Mouse (Mus musculus) layer of hippocampus, adult 9-10 months (tissue): Measurements from ENCODE around the gene Mgme1.

Experiments used
- DNase-seq: peaks from one replicate; pipeline ENCODE4 v3.0.0; 2022; ENCODE audit warnings: low spot score

The Mgme1 gene

GRCm38 (mm10) chr2:144270507-144271420 is at the start of gene Mgme1, which contains the start of gene Snx5:
Gene Mgme1, plus strand, starts transcription at chr2:144270663.
Gene Snx5, minus strand, starts transcription at chr2:144270906.
- DNase-seq = peak; percentile 90

DNA sequence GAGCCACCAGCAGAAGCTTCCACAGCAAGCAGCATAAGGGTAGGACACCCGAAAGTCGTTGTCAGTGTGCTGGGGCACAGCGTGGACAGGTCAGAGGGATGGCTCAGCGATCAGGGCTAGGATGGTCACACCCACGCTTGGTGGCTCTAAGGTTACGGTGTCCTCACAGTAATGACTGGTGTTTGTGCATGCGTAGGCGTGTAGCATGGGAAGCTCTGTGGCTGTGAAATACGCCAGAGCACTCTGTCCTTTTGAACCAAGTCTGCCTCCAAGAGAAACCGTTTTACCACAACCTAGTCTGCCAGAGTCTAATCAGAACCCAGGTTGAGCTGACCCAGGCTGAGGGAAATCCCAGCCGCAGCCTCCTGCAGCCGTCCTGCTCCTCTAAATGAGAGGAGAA is 46.1 kb upstream of the Mgme1 start:
- DNase-seq = no peak

- no peak for DNase-seq
These were observed 43.4 kb upstream of the Mgme1 start for GRCm38 (mm10) chr2:144226906-144227586.

DNA sequence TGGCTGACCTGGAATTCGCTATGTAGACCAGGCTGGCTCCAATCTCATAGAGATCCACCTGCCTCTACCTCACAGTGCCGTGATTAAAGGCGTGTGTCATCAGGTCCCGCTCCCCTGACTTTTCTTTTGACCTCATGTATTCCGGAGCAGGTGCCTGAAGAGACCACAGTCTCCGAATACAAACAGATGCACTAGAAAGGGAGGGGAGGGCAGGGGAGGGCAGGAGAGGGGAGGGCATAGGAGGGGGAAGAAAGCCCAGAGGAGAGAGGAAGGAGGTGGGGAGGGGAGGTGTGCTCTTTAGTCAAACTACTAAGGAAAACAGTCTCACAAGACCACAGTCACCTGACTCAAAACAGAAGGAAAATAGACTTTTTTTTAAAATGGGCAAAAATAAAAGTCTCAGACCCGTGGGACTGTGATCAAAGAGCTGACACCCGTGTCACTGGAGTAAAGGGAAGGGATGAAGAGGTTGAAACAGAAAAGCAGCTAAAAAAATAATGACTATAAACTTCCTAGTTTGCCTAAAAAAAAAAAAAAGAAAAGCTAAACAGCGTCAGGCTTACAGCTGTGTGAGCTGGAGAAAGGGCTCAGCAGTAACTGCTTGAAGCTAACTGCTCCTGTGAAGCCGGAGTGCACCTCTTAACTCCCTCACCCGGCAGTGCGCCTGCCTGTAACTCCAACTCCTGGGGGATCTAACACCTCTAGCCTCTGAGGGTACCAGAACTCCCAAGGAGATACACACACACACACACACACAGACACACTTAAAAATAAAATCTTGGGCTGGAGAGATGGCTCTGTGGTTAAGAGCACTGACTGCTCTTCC is 41.7 kb upstream of the Mgme1 start:
- DNase-seq = no peak

- DNase-seq = no peak
These were observed 40.8 kb upstream of the Mgme1 start for GRCm38 (mm10) chr2:144229647-144230046.

DNA sequence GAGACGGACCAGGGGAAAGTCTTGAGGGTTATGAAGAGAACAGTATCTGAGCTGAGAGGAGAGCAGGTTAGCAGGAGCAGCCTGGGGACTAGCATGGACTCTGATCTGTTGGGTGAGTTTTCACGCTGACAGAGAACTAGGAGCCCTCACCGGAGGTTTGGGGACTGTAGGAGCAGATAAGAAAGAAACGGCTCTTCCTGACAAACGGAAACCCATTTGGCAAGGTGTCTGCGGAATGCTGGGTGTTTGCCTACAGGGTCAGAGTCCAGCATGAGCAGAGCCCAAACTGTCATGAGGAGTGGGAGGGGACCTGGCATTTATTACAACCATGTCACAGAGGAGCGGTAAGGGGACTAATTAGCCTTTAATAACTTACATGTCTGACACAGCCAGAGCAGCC is 40.0 kb upstream of the Mgme1 start:
- no peak for DNase-seq

GRCm38 (mm10) chr2:144231115-144231514 is 39.3 kb upstream of the Mgme1 start:
- DNase-seq = no peak

DNA sequence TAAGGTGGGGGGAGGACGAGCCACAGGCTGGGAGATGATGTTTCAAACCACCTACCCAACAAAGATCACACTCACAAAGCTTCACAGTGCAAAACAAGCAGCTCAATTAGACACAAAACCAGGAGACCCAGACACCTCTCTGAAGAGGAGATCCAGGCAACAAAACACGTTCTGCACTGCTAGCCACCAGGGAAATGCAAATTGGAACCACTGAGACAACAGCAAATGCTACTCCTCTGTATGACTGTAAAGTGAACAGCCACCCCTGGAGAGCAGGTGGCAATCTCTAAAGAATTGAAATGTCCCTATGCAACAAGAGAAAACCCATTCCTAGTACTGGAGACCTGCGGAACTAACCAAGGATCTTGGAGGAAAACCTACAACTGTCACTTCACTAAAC is 36.9 kb upstream of the Mgme1 start:
- DNase-seq = no peak

DNA sequence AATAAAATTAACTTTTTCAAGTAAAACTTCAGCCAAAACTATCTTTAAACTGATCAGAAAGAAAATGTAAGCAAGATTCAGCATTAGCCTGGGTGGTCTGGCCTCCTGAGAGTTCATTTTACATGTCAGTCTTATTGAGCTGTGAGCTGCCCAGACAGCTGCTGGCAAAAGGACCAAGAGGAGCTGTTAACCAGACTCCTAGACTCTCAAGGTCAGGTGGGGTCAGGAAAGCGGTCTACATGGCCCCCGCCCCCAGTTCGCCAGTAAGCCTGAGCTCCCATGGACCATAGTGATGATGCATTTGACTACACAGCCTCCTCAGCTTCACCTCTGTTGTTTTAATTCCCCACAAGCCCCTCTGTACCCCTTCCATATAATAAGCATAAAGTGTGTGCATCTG is 34.7 kb upstream of the Mgme1 start:
- DNase-seq = no peak

- DNase-seq = no peak
These were observed 33.5 kb upstream of the Mgme1 start for GRCm38 (mm10) chr2:144236791-144237584.

- no peak for DNase-seq
These were observed 32.1 kb upstream of the Mgme1 start for GRCm38 (mm10) chr2:144238341-144238740.

DNA sequence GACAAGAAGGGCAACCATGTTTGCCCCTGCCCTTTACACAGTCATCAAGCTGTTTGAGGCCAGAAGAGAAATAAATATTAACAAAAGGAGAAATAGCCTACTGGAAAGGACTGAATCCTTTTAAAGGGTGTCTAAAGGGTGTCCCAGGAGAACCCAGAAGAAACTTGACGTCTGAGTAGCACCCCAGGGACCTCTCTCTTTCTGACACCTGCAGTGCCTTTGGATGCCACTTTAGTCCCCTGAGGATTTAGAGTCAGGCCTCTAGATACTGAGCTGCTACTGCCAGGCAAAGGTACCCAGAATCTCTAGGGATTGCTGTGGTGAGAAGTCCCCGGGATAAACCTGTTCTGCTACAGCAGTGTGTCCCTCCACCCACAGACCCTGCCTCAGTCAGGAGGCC is 31.1 kb upstream of the Mgme1 start:
- DNase-seq = no peak

DNA sequence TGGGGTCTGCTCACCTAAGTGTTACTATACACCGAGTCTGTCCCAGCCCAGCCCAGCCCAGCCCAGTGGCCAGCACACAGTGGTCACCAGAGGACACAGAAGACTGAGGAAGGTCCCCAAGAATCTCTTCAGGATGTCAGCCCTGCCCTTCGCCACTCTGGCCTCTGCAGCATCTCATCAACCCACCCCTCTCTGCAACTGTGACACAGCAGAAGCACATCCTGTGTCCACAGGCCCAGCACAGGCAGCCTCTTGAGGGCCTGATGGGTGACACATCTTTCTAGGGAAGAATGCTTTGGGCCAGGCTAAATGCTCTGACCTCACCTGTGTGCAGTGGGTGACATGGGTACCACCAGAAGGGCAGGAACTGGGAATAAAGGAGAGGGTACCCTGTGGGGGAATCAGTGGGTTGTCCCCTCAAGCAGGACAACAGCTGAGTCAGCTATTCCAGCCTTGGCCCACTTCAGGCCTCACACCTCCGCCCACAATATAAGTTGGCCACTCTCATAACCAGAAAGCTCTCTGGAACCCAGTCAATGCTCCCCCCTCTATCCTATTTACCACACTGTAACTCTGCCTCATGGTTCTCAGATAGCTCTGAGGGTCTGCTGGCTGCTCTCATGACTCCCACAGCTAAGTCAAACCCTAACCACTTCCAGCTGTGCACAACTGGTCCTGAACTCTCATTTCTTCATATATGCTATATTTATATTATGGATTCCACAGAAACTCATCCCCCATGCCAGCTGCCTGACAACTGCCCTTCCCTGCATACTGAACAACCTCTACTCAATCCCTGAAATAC is 30.2 kb upstream of the Mgme1 start:
- DNase-seq = no peak

DNA sequence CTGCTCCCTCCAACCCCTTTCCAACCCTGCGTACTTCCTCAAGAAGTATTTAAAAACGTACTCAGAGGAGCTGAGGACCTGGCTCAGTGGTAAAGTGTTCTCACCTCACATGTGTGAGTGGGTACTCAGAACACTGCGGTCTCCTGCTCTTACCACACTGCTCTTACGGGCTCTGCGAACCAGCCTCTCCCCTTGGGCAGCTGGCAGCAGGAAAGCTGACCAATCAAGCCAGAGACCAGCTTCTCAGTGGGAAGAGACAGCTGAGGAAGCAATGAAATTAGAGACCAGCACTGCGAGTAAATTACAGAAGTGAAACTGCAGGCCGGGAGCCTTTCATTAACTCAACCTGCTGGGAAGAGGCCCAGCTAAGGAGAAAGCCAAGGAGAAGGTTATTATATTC is 25.0 kb upstream of the Mgme1 start:
- DNase-seq = no peak

- no peak for DNase-seq
These were observed 24.2 kb upstream of the Mgme1 start for GRCm38 (mm10) chr2:144246270-144246669.

DNA sequence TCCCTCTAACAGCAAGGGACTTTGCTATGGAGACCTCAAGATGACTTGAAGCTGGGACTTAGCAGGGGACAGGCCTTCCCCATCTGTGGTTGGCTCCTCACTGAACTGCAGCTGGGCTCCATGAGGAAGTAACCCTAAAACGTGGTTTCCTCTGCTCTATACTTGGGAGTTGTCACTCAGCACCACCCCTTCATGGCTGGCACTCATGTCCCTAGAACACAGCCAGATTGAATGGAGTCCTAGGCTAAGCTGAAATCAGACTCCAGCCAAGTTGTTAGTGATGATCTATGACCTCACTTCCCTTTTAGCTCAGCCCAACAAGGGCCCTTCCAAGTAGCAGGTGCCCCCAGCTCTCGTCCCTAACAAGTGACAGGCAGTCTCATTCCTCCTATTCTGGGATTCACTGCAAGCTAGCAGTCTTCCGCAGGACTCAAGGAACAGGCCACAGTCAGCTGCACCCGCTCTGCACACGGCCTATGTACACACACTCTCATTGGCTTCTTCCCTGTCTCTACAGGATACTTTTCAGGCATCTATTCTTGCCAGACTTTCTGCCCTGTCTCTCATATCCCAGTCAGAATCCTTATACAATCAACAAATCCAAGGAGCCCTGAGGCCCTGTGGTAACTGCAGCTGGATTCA is 23.0 kb upstream of the Mgme1 start:
- DNase-seq = no peak

GRCm38 (mm10) chr2:144248613-144249376 is 21.7 kb upstream of the Mgme1 start:
- DNase-seq = no peak

- DNase-seq = no peak
These were observed 20.4 kb upstream of the Mgme1 start for GRCm38 (mm10) chr2:144250111-144250510.

DNA sequence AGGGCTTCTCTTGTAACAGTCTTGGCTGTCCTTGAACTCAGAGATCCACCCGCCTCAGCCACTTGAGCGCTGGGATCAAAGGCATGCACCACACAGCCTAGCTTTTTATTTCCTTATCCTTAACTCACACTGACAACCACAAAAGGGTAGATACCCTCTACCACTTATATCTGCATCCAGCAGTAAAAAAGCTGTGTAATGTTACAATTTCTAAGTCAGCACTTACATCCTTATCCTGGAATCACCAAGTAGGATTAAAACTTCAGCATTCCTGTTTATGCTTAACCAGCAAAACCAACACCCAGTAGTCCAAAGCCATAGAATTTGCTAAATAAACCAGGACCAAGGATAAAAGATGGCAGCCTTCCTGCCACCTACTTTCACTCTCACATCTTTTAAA is 7.6 kb upstream of the Mgme1 start:
- no peak for DNase-seq
